Mouse (Mus musculus) forebrain, embryonic 15.5 days (tissue): ENCODE measurements around the gene Gm10645. TPM values are rescaled to one million over a fixed set of nuclear protein-coding genes. Genes with fewer than 3 reads are reported as not detected.

Source experiments
- ATAC-seq: fragments of 200-750 bp; cut with Nextera tagmentation; replicated peaks from 2 replicates; pipeline ENCODE4 v1.8.0; 2017; ENCODE audit warnings: mild to moderate bottlenecking, moderate TSS enrichment, moderate library complexity
- H3K27ac ChIP-seq: fragments of 300-500 bp; sonication (generic); replicated peaks from 2 replicates; pipeline ENCODE4 v1.5.1; 2015; ENCODE audit warnings: mild to moderate bottlenecking, inconsistent platforms
- H3K27me3 ChIP-seq: fragments of 300-500 bp; sonication (generic); 2 replicates; pipeline ENCODE4 v1.6.1; 2015; ENCODE audit warnings: inconsistent platforms
- H3K36me3 ChIP-seq: fragments of 300-500 bp; sonication (generic); 2 replicates; pipeline ENCODE4 v1.6.1; 2015; ENCODE audit warnings: mild to moderate bottlenecking, inconsistent platforms
- H3K4me1 ChIP-seq: fragments of 300-500 bp; sonication (generic); 2 replicates; pipeline ENCODE4 v1.6.1; 2015; ENCODE audit warnings: inconsistent platforms
- H3K4me2 ChIP-seq: fragments of 300-500 bp; sonication (generic); replicated peaks from 2 replicates; pipeline ENCODE4 v1.6.1; 2015; ENCODE audit warnings: mild to moderate bottlenecking, inconsistent platforms
- H3K4me3 ChIP-seq: fragments of 300-500 bp; sonication (generic); 2 replicates; pipeline ENCODE4 v1.5.1; 2015; ENCODE audit warnings: mild to moderate bottlenecking, inconsistent platforms
- H3K9ac ChIP-seq: fragments of 300-500 bp; sonication (generic); replicated peaks from 2 replicates; pipeline ENCODE4 v1.6.1; 2015; ENCODE audit warnings: mild to moderate bottlenecking, inconsistent platforms
- H3K9me3 ChIP-seq: fragments of 300-500 bp; sonication (generic); 2 replicates; pipeline ENCODE4 v1.6.1; 2016; ENCODE audit warnings: inconsistent platforms
- WGBS: fragments of 180-500 bp; shearing (Covaris S2); methylation state at CpG from one replicate; pipeline ENCODE4 v1.1.7; 2015; ENCODE audit warnings: mixed read lengths; 5-methylcytosine and 5-hydroxymethylcytosine counted together
- polyA plus RNA-seq: library from polyadenylated mRNA; unstranded; fragments of >200 nt; fragmentation: Nextera tagmentation; extraction: Ambion mirVana; gene quantifications from 2 replicates; pipeline ENCODE4 v1.2.1, GENCODE M21; 2015

Gene Gm10645
- polyA plus RNA-seq, 1 experiment from 2014 or later = 8.1 TPM

GRCm38 (mm10) chr8:83160613-83161012 is 5.4 kb downstream of the Gm10645 start:
- Histone ChIP-seq H3K4me1 (peaks cover 8% of the 10 kb centered on the region), H3K9me3 (no peaks in the 10 kb centered on the region), H3K9ac (no peak overlapping the region), H3K36me3 (no peaks in the 10 kb centered on the region), H3K4me3 (no peak overlapping the region), H3K4me2 (no peak overlapping the region), H3K27me3 (no peaks in the 10 kb centered on the region), H3K27ac (no peak overlapping the region)
- no peak for ATAC-seq
- 72% methylated on average over 2 of the region's 2 CpGs for WGBS

- no peaks in the 10 kb centered on the region for H3K27me3 ChIP-seq
- peaks cover 2% of the 10 kb centered on the region for H3K4me1 ChIP-seq
- no peaks in the 10 kb centered on the region for H3K36me3 ChIP-seq
- no peak overlapping the region for H3K27ac ChIP-seq
- 54% methylated on average over 1 of the region's 1 CpGs for WGBS
- H3K9me3 ChIP-seq = no peaks in the 10 kb centered on the region
- H3K4me2 ChIP-seq = no peak overlapping the region
- no peak overlapping the region for H3K4me3 ChIP-seq
- no peak overlapping the region for H3K9ac ChIP-seq
- no peak for ATAC-seq
These were observed 6.4 kb downstream of the Gm10645 start for GRCm38 (mm10) chr8:83159615-83160014.

- 77% methylated on average over 3 of the region's 3 CpGs for WGBS
- Histone ChIP-seq H3K27ac (no peak overlapping the region), H3K4me2 (no peak overlapping the region), H3K27me3 (no peaks in the 10 kb centered on the region), H3K9me3 (no peaks in the 10 kb centered on the region), H3K4me3 (no peak overlapping the region), H3K4me1 (no peaks in the 10 kb centered on the region), H3K36me3 (no peaks in the 10 kb centered on the region), H3K9ac (no peak overlapping the region)
- ATAC-seq = no peak
These were observed 7.0 kb downstream of the Gm10645 start for GRCm38 (mm10) chr8:83158971-83159370.

GRCm38 (mm10) chr8:83155110-83155509 is 10.9 kb downstream of the Gm10645 start:
- H3K4me2 ChIP-seq = no peak overlapping the region
- no peaks in the 10 kb centered on the region for H3K36me3 ChIP-seq
- H3K4me3 ChIP-seq = no peak overlapping the region
- no peaks in the 10 kb centered on the region for H3K27me3 ChIP-seq
- no peak for ATAC-seq
- H3K27ac ChIP-seq = no peak overlapping the region
- H3K9ac ChIP-seq = no peak overlapping the region
- H3K4me1 ChIP-seq = no peaks in the 10 kb centered on the region
- no peaks in the 10 kb centered on the region for H3K9me3 ChIP-seq
- 48% methylated on average over 4 of the region's 4 CpGs for WGBS

GRCm38 (mm10) chr8:83152470-83152869 is 13.5 kb downstream of the Gm10645 start:
- Histone ChIP-seq H3K9ac (no peak overlapping the region), H3K4me3 (no peak overlapping the region), H3K27me3 (no peaks in the 10 kb centered on the region), H3K36me3 (no peaks in the 10 kb centered on the region), H3K27ac (no peak overlapping the region), H3K4me1 (no peaks in the 10 kb centered on the region), H3K9me3 (no peaks in the 10 kb centered on the region), H3K4me2 (no peak overlapping the region)
- WGBS = 66% methylated on average over 4 of the region's 4 CpGs
- ATAC-seq = no peak

GRCm38 (mm10) chr8:83152055-83152454 is 13.9 kb downstream of the Gm10645 start:
- ATAC-seq = no peak
- Histone ChIP-seq H3K4me2 (no peak overlapping the region), H3K36me3 (no peaks in the 10 kb centered on the region), H3K4me1 (no peaks in the 10 kb centered on the region), H3K27me3 (no peaks in the 10 kb centered on the region), H3K9ac (no peak overlapping the region), H3K4me3 (no peak overlapping the region), H3K27ac (no peak overlapping the region), H3K9me3 (no peaks in the 10 kb centered on the region)
- 66% methylated on average over 2 of the region's 2 CpGs for WGBS

GRCm38 (mm10) chr8:83149124-83149523 is 16.8 kb downstream of the Gm10645 start:
- WGBS = 89% methylated on average over 6 of the region's 6 CpGs
- no peaks in the 10 kb centered on the region for H3K27me3 ChIP-seq
- ATAC-seq = no peak

GRCm38 (mm10) chr8:83145421-83145820 is 20.5 kb downstream of the Gm10645 start:
- no peaks in the 10 kb centered on the region for H3K27me3 ChIP-seq
- no peak overlapping the region for H3K4me2 ChIP-seq
- WGBS = 37% methylated on average over 3 of the region's 3 CpGs
- H3K4me1 ChIP-seq = no peaks in the 10 kb centered on the region
- ATAC-seq = no peak
- H3K9me3 ChIP-seq = no peaks in the 10 kb centered on the region
- no peak overlapping the region for H3K9ac ChIP-seq
- no peak overlapping the region for H3K27ac ChIP-seq
- H3K4me3 ChIP-seq = no peak overlapping the region
- H3K36me3 ChIP-seq = no peaks in the 10 kb centered on the region

More at GRCm38 (mm10) chr8:83149124-83149523, 16.8 kb downstream of the Gm10645 start:
- Histone ChIP-seq H3K36me3 (no peaks in the 10 kb centered on the region), H3K4me1 (no peaks in the 10 kb centered on the region), H3K4me3 (no peak overlapping the region), H3K9ac (no peak overlapping the region), H3K4me2 (no peak overlapping the region), H3K27ac (no peak overlapping the region), H3K9me3 (no peaks in the 10 kb centered on the region)

GRCm38 (mm10) chr8:83144601-83145000 is 21.4 kb downstream of the Gm10645 start:
- Histone ChIP-seq H3K27me3 (no peaks in the 10 kb centered on the region), H3K9ac (no peak overlapping the region), H3K36me3 (no peaks in the 10 kb centered on the region), H3K4me3 (no peak overlapping the region), H3K9me3 (no peaks in the 10 kb centered on the region), H3K4me1 (no peaks in the 10 kb centered on the region), H3K4me2 (no peak overlapping the region), H3K27ac (no peak overlapping the region)
- 81% methylated on average over 4 of the region's 4 CpGs for WGBS
- ATAC-seq = no peak

GRCm38 (mm10) chr8:83141358-83141757 is 24.6 kb downstream of the Gm10645 start:
- no peak overlapping the region for H3K27ac ChIP-seq
- no peak overlapping the region for H3K4me3 ChIP-seq
- no peaks in the 10 kb centered on the region for H3K9me3 ChIP-seq
- no peak for ATAC-seq
- H3K36me3 ChIP-seq = no peaks in the 10 kb centered on the region
- H3K9ac ChIP-seq = no peak overlapping the region
- WGBS = 87% methylated on average over 5 of the region's 5 CpGs
- no peaks in the 10 kb centered on the region for H3K4me1 ChIP-seq
- H3K27me3 ChIP-seq = no peaks in the 10 kb centered on the region
- no peak overlapping the region for H3K4me2 ChIP-seq

GRCm38 (mm10) chr8:83140701-83141111 is 25.3 kb downstream of the Gm10645 start:
- Histone ChIP-seq H3K27me3 (no peaks in the 10 kb centered on the region), H3K4me2 (no peak overlapping the region), H3K36me3 (no peaks in the 10 kb centered on the region), H3K27ac (no peak overlapping the region), H3K9me3 (no peaks in the 10 kb centered on the region), H3K4me3 (no peak overlapping the region), H3K4me1 (no peaks in the 10 kb centered on the region), H3K9ac (no peak overlapping the region)
- 83% methylated on average over 3 of the region's 3 CpGs for WGBS
- no peak for ATAC-seq

GRCm38 (mm10) chr8:83140068-83140467 is 25.9 kb downstream of the Gm10645 start:
- Histone ChIP-seq H3K27ac (no peak overlapping the region), H3K9me3 (no peaks in the 10 kb centered on the region), H3K9ac (no peak overlapping the region), H3K36me3 (no peaks in the 10 kb centered on the region), H3K4me1 (no peaks in the 10 kb centered on the region), H3K4me2 (no peak overlapping the region), H3K4me3 (no peak overlapping the region), H3K27me3 (no peaks in the 10 kb centered on the region)
- no peak for ATAC-seq
- WGBS = 83% methylated on average over 1 of the region's 1 CpGs

GRCm38 (mm10) chr8:83135086-83135485 is 30.9 kb downstream of the Gm10645 start:
- no peaks in the 10 kb centered on the region for H3K9me3 ChIP-seq
- 45% methylated on average over 2 of the region's 2 CpGs for WGBS
- no peak overlapping the region for H3K9ac ChIP-seq
- no peak overlapping the region for H3K27ac ChIP-seq
- H3K4me3 ChIP-seq = no peak overlapping the region
- no peak for ATAC-seq
- no peaks in the 10 kb centered on the region for H3K27me3 ChIP-seq
- H3K4me1 ChIP-seq = no peaks in the 10 kb centered on the region
- H3K4me2 ChIP-seq = no peak overlapping the region
- H3K36me3 ChIP-seq = no peaks in the 10 kb centered on the region
